Mouse (Mus musculus) small intestine, adult 2 months (tissue): Measurements from ENCODE around the gene Gm20388.

Source experiments
- CTCF ChIP-seq: fragments of 200-500 bp; IDR thresholded peaks from 2 replicates; pipeline ENCODE4 v1.5.1; 2012; ENCODE audit warnings: low read depth, mild to moderate bottlenecking, control low read depth, inconsistent platforms, low read length, moderate library complexity, mixed read lengths; ENCODE audit not compliant: insufficient replicate concordance, insufficient read length; ENCODE audit errors: extremely low read depth
- POLR2A ChIP-seq: fragments of 200-500 bp; IDR thresholded peaks from 2 replicates; pipeline ENCODE4 v1.6.1; 2012; ENCODE audit warnings: low read depth, mild to moderate bottlenecking, control low read depth, inconsistent platforms, low read length, moderate library complexity

DNA sequence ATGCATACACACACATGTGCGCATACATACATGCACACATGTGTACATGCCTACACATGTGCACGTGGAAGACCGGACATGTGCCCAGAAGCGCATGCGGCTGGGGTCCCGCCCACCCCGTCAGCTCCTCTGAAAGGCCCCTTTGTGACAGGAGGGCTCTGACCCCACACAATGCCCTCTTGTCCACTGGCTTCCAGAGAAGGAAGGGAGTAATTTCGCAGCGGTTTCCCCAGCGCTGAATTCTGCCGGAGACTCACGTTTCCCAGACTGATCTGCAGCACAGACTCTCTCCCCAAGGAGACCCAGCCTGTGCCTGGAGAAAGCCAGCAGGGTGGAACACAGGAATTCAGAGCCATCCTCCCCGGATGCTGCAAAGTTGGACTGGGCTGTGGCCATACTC lies 1153.0 kb downstream of the Gm20388 start:
- no peak for TF ChIP-seq POLR2A
- no peak for TF ChIP-seq CTCF
